ENCODE assay signal across 7 mouse cellular contexts in genomic region chr4:129335216-129336074, GRCm38 (mm10). TPM values are rescaled to one million over a fixed set of nuclear protein-coding genes. Genes with fewer than 3 reads are reported as not detected.
DNase-seq lines count a peak whose midpoint lies in the region; ATAC-seq lines count a peak whose summit lies in the region.

Gene Rbbp4 (minus strand): TSS chr4:129335370.
Gene Zbtb8os (plus strand): TSS chr4:129335695.

- peak; percentile 98 for DNase-seq in adrenal gland, postnatal 14 days
- peak; percentile 100 for DNase-seq in embryonic facial prominence, embryonic 11.5 days (ENCODE audit: low spot score)
- peak; percentile 97 for DNase-seq in kidney, adult 11 months
- peak; percentile 99 for DNase-seq in limb, embryonic 10.5 days (ENCODE audit: low spot score)
- DNase-seq in spleen, adult 12 weeks (ENCODE audit: low spot score), result peak; percentile 90

- ATAC-seq in embryonic facial prominence, embryonic 11.5 days (replicated peaks; ENCODE audit: insufficient number of reproducible peaks, low FRiP score, low TSS enrichment, low read depth), result peak; percentile 95
- ATAC-seq in granulocyte monocyte progenitor cell, adult 5-6 weeks (replicated peaks; ENCODE audit: poor library complexity, severe bottlenecking), result peak; percentile 88
- peak; percentile 98 for ATAC-seq in midbrain, embryonic 13.5 days

- peak within 1 kb of the TSS; percentile 97 for H3K27ac ChIP-seq in embryonic facial prominence, embryonic 11.5 days (replicated peaks; ENCODE audit: low read depth, low read length)
- H3K27ac ChIP-seq in limb, embryonic 10.5 days, result peak within 1 kb of the TSS; percentile 99
- H3K27ac ChIP-seq in midbrain, embryonic 13.5 days, result peak within 1 kb of the TSS; percentile 99

- H3K36me3 ChIP-seq in embryonic facial prominence, embryonic 11.5 days (replicated peaks; ENCODE audit: control insufficient read depth, insufficient read depth, low read depth, low read length), result peaks cover 3% of the 10 kb centered on the region; the same call in 1 of the 2 replicates
- H3K36me3 ChIP-seq in limb, embryonic 10.5 days, result peaks cover 39% of the 10 kb centered on the region
- peaks cover 16% of the 10 kb centered on the region for H3K36me3 ChIP-seq in midbrain, embryonic 13.5 days

- H3K9ac ChIP-seq in embryonic facial prominence, embryonic 11.5 days (replicated peaks; ENCODE audit: low read length), result peak within 1 kb of the TSS; percentile 99
- peak within 1 kb of the TSS; percentile 96 for H3K9ac ChIP-seq in midbrain, embryonic 13.5 days (replicated peaks)

- peaks cover 3% of the 10 kb centered on the region; the same call in 1 of the 2 replicates for H3K4me1 ChIP-seq in embryonic facial prominence, embryonic 11.5 days (ENCODE audit: control insufficient read depth, insufficient read depth, low read length)
- H3K4me1 ChIP-seq in limb, embryonic 10.5 days, result peaks cover 29% of the 10 kb centered on the region
- H3K4me1 ChIP-seq in midbrain, embryonic 13.5 days (replicated peaks), result peaks cover 52% of the 10 kb centered on the region

- no peaks in the 10 kb centered on the region for H3K9me3 ChIP-seq in embryonic facial prominence, embryonic 11.5 days (replicated peaks; ENCODE audit: control insufficient read depth, low read length)
- H3K9me3 ChIP-seq in limb, embryonic 10.5 days (replicated peaks), result no peaks in the 10 kb centered on the region
- no peaks in the 10 kb centered on the region for H3K9me3 ChIP-seq in midbrain, embryonic 13.5 days

- H3K4me2 ChIP-seq in embryonic facial prominence, embryonic 11.5 days (ENCODE audit: low read depth, low read length), result peak within 1 kb of the TSS; percentile 57
- H3K4me2 ChIP-seq in midbrain, embryonic 13.5 days (replicated peaks), result peak within 1 kb of the TSS; percentile 77

- peak within 1 kb of the TSS; percentile 95 for H3K4me3 ChIP-seq in embryonic facial prominence, embryonic 11.5 days (ENCODE audit: low read depth, low read length)
- peak within 1 kb of the TSS; percentile 78 for H3K4me3 ChIP-seq in limb, embryonic 10.5 days
- H3K4me3 ChIP-seq in midbrain, embryonic 13.5 days (replicated peaks), result peak within 1 kb of the TSS; percentile 96

- no peaks in the 10 kb centered on the region for H3K27me3 ChIP-seq in embryonic facial prominence, embryonic 11.5 days (ENCODE audit: control insufficient read depth, insufficient read depth, low read length)
- H3K27me3 ChIP-seq in limb, embryonic 10.5 days (ENCODE audit: low read depth, poor library complexity, severe bottlenecking), result no peaks in the 10 kb centered on the region
- no peaks in the 10 kb centered on the region for H3K27me3 ChIP-seq in midbrain, embryonic 13.5 days

- under 1% methylated on average over 73 of the region's 73 CpGs for WGBS in embryonic facial prominence, embryonic 11.5 days
- WGBS in limb, embryonic 10.5 days, result under 1% methylated on average over 69 of the region's 73 CpGs
- under 1% methylated on average over 66 of the region's 73 CpGs for WGBS in midbrain, embryonic 13.5 days

RNA-seq across cellular contexts. Expression of gene Rbbp4, which starts in this region (rescaled TPM):
- total RNA-seq in adrenal gland, postnatal 14 days (2021), result 122 and 139 TPM in 2 replicates
- 584 and 661 TPM in 2 replicates for polyA plus RNA-seq in embryonic facial prominence, embryonic 11.5 days (2014; fragmentation: Nextera tagmentation; extraction: Ambion mirVana)
- 160 and 220 TPM in 2 replicates for total RNA-seq in granulocyte monocyte progenitor cell, adult 5-6 weeks (2014; fragmentation: Nextera tagmentation)
- total RNA-seq in granulocyte monocyte progenitor cell, adult 5-6 weeks (2017), result 133 and 136 TPM in 2 replicates
- polyA plus RNA-seq in limb, embryonic 10.5 days (2016; fragmentation: Nextera tagmentation; extraction: Ambion mirVana), result 561 and 589 TPM in 2 replicates
- 419 and 460 TPM in 2 replicates for polyA plus RNA-seq in midbrain, embryonic 13.5 days (2015; fragmentation: Nextera tagmentation; extraction: Ambion mirVana)

RNA-seq across cellular contexts. Expression of gene Zbtb8os, which starts in this region (rescaled TPM):
- 42.2 and 46.4 TPM in 2 replicates for total RNA-seq in adrenal gland, postnatal 14 days (2021)
- 46.1 and 53.6 TPM in 2 replicates for polyA plus RNA-seq in embryonic facial prominence, embryonic 11.5 days (2014; fragmentation: Nextera tagmentation; extraction: Ambion mirVana)
- 87.7 and 90.3 TPM in 2 replicates for total RNA-seq in granulocyte monocyte progenitor cell, adult 5-6 weeks (2014; fragmentation: Nextera tagmentation)
- total RNA-seq in granulocyte monocyte progenitor cell, adult 5-6 weeks (2017), result 67.3 and 124 TPM in 2 replicates
- 49.5 and 50.3 TPM in 2 replicates for polyA plus RNA-seq in limb, embryonic 10.5 days (2016; fragmentation: Nextera tagmentation; extraction: Ambion mirVana)
- 28.0 and 32.2 TPM in 2 replicates for polyA plus RNA-seq in midbrain, embryonic 13.5 days (2015; fragmentation: Nextera tagmentation; extraction: Ambion mirVana)

Comparison
In these comparisons a context has a peak if more than half of its experiments do, and no peak if none do; other contexts are left out.
1. Peak in every context shown above with its lines: DNase-seq, ATAC-seq, H3K4me3 ChIP-seq and H3K27ac ChIP-seq.